Mouse (Mus musculus): ENCODE measurements around the gene Wdr90.
"Not testable (repeated sequence)": the region's sequence is repeated elsewhere in the genome, so short reads cannot be mapped to it uniquely, and the experiment has no call there.

The Wdr90 gene

DNA sequence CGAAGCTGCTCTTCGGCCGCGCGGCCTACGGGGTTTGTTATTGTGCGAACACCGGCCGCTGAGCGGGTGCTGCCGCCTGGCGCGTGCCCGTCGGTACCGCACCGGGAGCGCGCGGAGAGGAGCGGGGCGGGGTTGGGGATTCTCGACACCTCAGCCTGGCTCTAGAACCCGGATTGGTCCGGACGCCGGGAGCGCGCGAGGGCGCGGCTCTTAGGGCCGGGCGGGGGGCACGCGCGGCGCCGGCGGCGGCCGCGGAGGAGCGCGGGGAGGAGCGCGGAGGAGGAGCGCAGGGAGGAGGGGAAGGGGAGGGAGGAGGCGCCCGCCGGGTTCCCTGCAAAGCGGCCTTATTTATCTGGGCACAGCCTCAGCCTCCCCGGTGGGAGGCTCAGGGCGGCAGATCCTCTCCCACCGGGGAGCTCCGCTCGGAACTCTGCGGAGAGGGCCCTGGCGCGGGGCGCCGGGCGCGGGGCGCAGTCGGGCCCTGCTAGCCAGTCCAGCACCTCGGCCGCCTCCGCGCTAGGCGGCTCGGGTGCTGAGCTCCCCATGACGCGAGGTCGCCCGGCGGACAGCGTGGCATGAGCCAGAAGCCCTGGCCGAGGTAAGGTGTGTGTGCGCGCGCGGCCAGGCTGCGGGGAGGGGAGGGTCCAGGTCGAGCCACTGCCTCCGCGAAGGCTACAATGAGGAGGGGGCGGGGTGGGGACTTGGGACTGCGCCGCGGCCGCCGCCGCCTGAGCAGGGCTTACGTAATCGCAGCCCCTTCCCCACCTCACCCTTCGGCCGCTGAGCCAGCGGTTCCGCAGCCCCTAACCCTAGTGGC, 52.3 kb downstream of the Wdr90 start, which contains the start of gene Fbxl16:
Gene Fbxl16, plus strand, starts transcription at position 297 of the 817 bp plus-strand sequence.
- DNase-seq (ENCODE audit: low read depth, low spot score), result peak; percentile 49

- DNase-seq (ENCODE audit: low read depth, low spot score), result no peak
These were observed 53.3 kb downstream of the Wdr90 start for GRCm38 (mm10) chr17:25808028-25808427.

GRCm38 (mm10) chr17:25807452-25807851, 53.8 kb downstream of the Wdr90 start:
- DNase-seq (ENCODE audit: low read depth, low spot score), result not testable (repeated sequence)

DNA sequence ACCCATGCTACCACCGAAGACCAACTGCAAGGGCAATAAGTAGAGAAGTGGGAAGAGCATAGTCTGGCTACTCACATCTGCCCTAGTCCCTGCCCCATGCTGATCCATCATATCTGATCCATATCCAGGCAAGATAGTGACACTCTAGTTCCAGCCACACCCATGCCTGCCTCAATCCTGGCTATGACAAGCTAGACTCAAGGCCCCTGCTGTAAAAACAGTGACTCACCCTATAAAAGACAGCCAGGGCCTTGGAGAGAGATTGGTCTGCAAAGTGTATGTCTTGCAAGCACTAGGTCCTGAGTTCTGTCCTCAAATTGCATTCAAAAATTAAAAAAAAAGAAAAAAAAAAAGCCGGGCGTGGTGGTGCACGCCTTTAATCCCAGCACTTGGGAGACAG, 54.8 kb downstream of the Wdr90 start:
- DNase-seq (ENCODE audit: low read depth, low spot score), result no peak

- DNase-seq (ENCODE audit: low read depth, low spot score), result no peak
These were observed 58.3 kb downstream of the Wdr90 start for GRCm38 (mm10) chr17:25802825-25803517.

DNA sequence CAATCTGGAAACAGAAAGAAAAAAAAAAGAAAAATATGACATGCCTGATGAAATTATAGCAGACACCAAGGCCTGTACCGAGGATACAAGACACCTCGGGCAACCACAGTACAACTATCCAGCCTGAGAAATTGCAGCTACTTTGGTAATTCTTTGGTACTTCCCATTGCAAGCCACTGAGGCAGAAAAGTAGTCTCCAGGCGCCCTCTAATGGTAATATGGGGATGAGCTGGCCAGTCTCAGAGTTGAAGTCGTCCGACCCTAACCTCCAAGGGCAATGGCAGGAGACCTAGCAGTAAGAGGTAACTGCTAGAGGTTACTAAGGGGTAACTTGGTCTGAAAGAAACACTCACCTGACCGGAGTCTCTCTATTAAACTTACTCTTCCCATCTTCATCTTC, 60.3 kb downstream of the Wdr90 start:
- DNase-seq (ENCODE audit: low read depth, low spot score), result peak; percentile 82

GRCm38 (mm10) chr17:25796951-25797369, 64.3 kb downstream of the Wdr90 start, which contains the start of gene Metrn:
Gene Metrn (minus strand): TSS chr17:25797136.
- peak; percentile 84 for DNase-seq (ENCODE audit: low read depth, low spot score)

DNA sequence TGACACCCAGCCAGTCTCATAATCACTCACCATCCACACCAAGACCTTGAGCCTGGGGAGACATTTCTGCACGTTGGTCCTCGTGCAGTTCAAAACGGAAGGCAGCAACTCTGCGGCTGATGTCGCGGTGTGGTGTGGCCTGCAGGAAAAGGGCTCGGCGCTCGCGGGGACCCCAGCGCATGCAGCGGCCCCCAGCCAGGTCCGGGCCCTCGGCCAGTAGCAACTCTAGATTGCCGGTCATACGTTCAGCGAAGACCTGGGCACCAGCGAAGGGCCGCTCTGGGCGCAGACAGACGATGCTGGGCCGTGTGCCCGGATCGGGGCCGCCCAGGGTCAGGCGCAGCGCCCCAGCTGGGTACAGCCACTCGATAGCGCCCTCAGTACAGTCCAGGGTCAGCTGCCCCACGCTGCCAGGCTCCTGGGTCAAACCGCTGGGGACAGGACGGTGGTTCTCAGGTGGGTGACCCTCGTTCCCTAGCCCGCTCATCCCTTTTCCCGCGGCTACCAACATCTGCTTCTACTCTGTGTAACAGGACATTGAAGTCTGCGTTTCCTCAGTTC, 65.0 kb downstream of the Wdr90 start:
- DNase-seq (ENCODE audit: low read depth, low spot score), result no peak

- DNase-seq (ENCODE audit: low read depth, low spot score), result no peak
These were observed 65.7 kb downstream of the Wdr90 start, which contains the start of gene AC134908.4 for GRCm38 (mm10) chr17:25795609-25796092. Gene AC134908.4 (minus strand): TSS chr17:25795659.

GRCm38 (mm10) chr17:25794998-25795397, 66.3 kb downstream of the Wdr90 start:
- DNase-seq (ENCODE audit: low read depth, low spot score), result no peak

Data from CD4-positive helper T cell, adult 2 months (primary cell).